Mouse (Mus musculus) layer of hippocampus, adult 18-20 months (tissue): Measurements from ENCODE around the gene Pm20d2. TPM values are rescaled to one million over a fixed set of nuclear protein-coding genes. Genes with fewer than 3 reads are reported as not detected.

Experiments used
- DNase-seq, 2 experiments: peaks; one replicate each; pipeline ENCODE4 v3.0.0; 2022; ENCODE audit warnings: low spot score in 2 of 2
- total RNA-seq, 2 experiments: library from RNA; stranded (reverse); gene quantifications; 2 replicates each; pipeline ENCODE4 v1.2.3; 2021

Pm20d2 gene
- total RNA-seq, 2 experiments from 2014 or later, result 9.5 to 10.1 TPM

DNA sequence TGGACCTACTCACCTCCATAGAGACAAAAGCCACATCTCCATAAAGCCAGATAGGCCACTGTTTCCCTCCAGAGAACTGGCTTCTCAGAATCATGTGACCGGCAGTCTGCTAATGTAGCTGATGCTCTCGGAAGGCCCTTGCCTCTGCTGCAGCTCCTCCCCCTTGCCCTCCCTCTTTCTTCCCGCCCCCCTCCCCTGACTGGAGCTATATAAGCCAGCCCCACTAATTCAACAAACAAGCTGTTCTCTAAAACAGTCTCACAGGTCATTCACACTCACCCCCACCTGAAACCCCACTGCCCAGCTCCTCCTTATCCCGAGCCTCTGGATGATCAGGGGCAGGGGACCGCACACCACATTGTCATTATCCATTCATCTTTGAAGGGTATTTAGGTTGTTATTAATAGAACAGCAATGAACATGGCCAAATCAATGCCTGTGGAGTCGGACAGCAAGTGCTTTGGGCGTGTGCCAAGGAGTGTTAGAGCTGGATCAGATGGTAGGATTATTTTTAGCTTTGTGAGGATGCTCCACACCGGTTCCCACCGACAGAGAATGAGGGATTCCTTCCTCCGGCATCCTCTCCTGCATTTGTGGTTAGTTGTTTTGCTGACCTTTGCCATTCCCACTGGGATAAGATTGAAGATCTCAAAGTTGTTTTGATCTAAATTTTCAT lies 64.0 kb downstream of the Pm20d2 start:
- peak; percentile 7 to 39 for DNase-seq

DNA sequence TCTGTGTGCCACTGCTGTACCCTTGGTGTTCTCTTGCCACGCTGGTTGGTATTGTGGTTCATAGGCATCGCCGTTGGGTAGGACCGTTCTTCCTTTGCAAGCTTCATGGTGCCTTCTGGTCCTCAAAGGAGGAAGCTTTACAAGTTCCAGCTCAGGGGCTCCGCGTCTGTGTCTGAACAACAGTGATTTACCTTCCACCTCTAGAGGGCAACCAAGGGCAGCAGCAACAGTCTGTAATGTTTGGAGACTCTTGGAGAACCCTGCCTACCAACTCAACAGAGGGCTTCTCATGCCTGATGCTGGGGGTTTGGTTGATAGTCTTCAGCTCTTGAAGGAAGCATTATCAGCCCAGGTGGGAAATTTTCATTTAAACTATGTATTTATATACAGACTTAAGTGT lies 65.0 kb downstream of the Pm20d2 start:
- DNase-seq, result peak in 1 of 2 experiments; percentile 61

Other genes with a start within 250 kb of the Pm20d2 start
- 10 to 100 TPM; 36.7 to 42.9 TPM for gene Ankrd6, start 238.9 kb downstream of the Pm20d2 start, total RNA-seq
- 10 to 100 TPM; 64.8 to 70.4 TPM for gene Rragd, start 206.7 kb downstream of the Pm20d2 start, total RNA-seq
- 100 to 1,000 TPM in 1 of 2 experiments, 10 to 100 TPM in 1; 92.7 to 100 TPM for gene Ube2j1, start 158.3 kb downstream of the Pm20d2 start, total RNA-seq
- under 1 TPM; 0.62 to 0.81 TPM for gene Gabrr2, start 126.7 kb downstream of the Pm20d2 start, total RNA-seq
- under 1 TPM in 1 of 2 experiments, not detected in 1; 0.13 TPM for gene Gabrr1, start 57.2 kb downstream of the Pm20d2 start, total RNA-seq
- gene Srsf12, start 19.3 kb upstream of the Pm20d2 start, total RNA-seq, result 10 to 100 TPM; 24.2 to 26.5 TPM
- gene Pnrc1, start 100.4 kb upstream of the Pm20d2 start, total RNA-seq, result 100 to 1,000 TPM; 160 to 168 TPM
- 10 to 100 TPM; 27.5 to 34.1 TPM for gene Rngtt, start 120.6 kb upstream of the Pm20d2 start, total RNA-seq